Mouse (Mus musculus): Measurements from ENCODE around the gene Polr2h. TPM values are rescaled to one million over a fixed set of nuclear protein-coding genes. Genes with fewer than 3 reads are reported as not detected.

The Polr2h gene
- 15.6 to 18.0 TPM (median 17.4 TPM) in 4 replicates for total RNA-seq (2023; ENCODE audit: inconsistent age)

GRCm38 (mm10) chr16:20717181-20717977, at the start of gene Polr2h, which contains the start of gene Clcn2:
TSS of gene Polr2h (plus strand) at chr16:20717665.
TSS of gene Clcn2 (minus strand) at chr16:20717746.

GRCm38 (mm10) chr16:20668013-20668412, 49.5 kb upstream of the Polr2h start, which contains the start of gene Eif4g1:
TSS of gene Eif4g1 (plus strand) at chr16:20668313.

GRCm38 (mm10) chr16:20693111-20693701, 24.3 kb upstream of the Polr2h start, which contains the start of gene Fam131a:
TSS of gene Fam131a (plus strand) at chr16:20693241.

GRCm38 (mm10) chr16:20732925-20733730, 15.7 kb downstream of the Polr2h start, which contains the start of gene Chrd:
TSS of gene Chrd (plus strand) at chr16:20733127.

GRCm38 (mm10) chr16:20733731-20734730, 16.6 kb downstream of the Polr2h start, which contains the start of gene Thpo:
TSS of gene Thpo (minus strand) at chr16:20734511.

Other genes with a start within 250 kb of the Polr2h start
- gene Eif2b5, start 218.8 kb upstream of the Polr2h start, total RNA-seq (2023; ENCODE audit: inconsistent age): 43.3 to 54.2 TPM (median 47.7 TPM) in 4 replicates
- gene Dvl3, start 200.7 kb upstream of the Polr2h start, total RNA-seq (2023; ENCODE audit: inconsistent age): 36.5 to 43.6 TPM (median 40.5 TPM) in 4 replicates
- 161 to 198 TPM (median 189 TPM) in 4 replicates for gene Ap2m1, start 182.2 kb upstream of the Polr2h start, total RNA-seq (2023; ENCODE audit: inconsistent age)
- 87.9 to 111 TPM (median 94.7 TPM) in 4 replicates for gene Abcf3, start 169.1 kb upstream of the Polr2h start, total RNA-seq (2023; ENCODE audit: inconsistent age)
- gene Vwa5b2, start 128.2 kb upstream of the Polr2h start, total RNA-seq (2023; ENCODE audit: inconsistent age): 0.16 to 0.22 TPM in 2 of 4 replicates, not detected in the others
- gene Eef1akmt4, start 106.1 kb upstream of the Polr2h start, total RNA-seq (2023; ENCODE audit: inconsistent age): 3.2 to 6.3 TPM (median 5.3 TPM) in 4 replicates
- gene Gm49333, start 106.1 kb upstream of the Polr2h start, total RNA-seq (2023; ENCODE audit: inconsistent age): not detected in 4 replicates
- 9.2 to 16.0 TPM (median 12.0 TPM) in 4 replicates for gene Alg3, start 105.9 kb upstream of the Polr2h start, total RNA-seq (2023; ENCODE audit: inconsistent age)
- 0.81 to 0.93 TPM in 2 of 4 replicates, not detected in the others for gene Camk2n2, start 96.4 kb upstream of the Polr2h start, total RNA-seq (2023; ENCODE audit: inconsistent age)
- gene Ece2, start 87.8 kb upstream of the Polr2h start, total RNA-seq (2023; ENCODE audit: inconsistent age): 0.29 TPM in 1 of 4 replicates, not detected in the others
- gene Psmd2, start 66.0 kb upstream of the Polr2h start, total RNA-seq (2023; ENCODE audit: inconsistent age): 115 to 128 TPM (median 126 TPM) in 4 replicates
- 314 to 343 TPM (median 331 TPM) in 4 replicates for gene Eif4g1, start 49.4 kb upstream of the Polr2h start, total RNA-seq (2023; ENCODE audit: inconsistent age)
- gene Fam131a, start 24.4 kb upstream of the Polr2h start, total RNA-seq (2023; ENCODE audit: inconsistent age): 0.22 to 0.66 TPM (median 0.33 TPM) in 4 replicates
- 1.7 to 3.0 TPM (median 2.5 TPM) in 4 replicates for gene Clcn2, start 81 bp downstream of the Polr2h start, total RNA-seq (2023; ENCODE audit: inconsistent age)
- gene Chrd, start 15.5 kb downstream of the Polr2h start, total RNA-seq (2023; ENCODE audit: inconsistent age): not detected in 4 replicates
- gene Thpo, start 16.8 kb downstream of the Polr2h start, total RNA-seq (2023; ENCODE audit: inconsistent age): not detected in 4 replicates